Mouse (Mus musculus): ENCODE results near the gene Pgs1. TPM values are rescaled to one million over a fixed set of nuclear protein-coding genes. Genes with fewer than 3 reads are reported as not detected.
A peak's percentile ranks its signal among the peaks of the same experiment; 100 is the strongest.

Gene Pgs1
- total and polyA plus RNA-seq, 3 experiments: 17.9 to 21.8 (median 18.1) TPM

DNA sequence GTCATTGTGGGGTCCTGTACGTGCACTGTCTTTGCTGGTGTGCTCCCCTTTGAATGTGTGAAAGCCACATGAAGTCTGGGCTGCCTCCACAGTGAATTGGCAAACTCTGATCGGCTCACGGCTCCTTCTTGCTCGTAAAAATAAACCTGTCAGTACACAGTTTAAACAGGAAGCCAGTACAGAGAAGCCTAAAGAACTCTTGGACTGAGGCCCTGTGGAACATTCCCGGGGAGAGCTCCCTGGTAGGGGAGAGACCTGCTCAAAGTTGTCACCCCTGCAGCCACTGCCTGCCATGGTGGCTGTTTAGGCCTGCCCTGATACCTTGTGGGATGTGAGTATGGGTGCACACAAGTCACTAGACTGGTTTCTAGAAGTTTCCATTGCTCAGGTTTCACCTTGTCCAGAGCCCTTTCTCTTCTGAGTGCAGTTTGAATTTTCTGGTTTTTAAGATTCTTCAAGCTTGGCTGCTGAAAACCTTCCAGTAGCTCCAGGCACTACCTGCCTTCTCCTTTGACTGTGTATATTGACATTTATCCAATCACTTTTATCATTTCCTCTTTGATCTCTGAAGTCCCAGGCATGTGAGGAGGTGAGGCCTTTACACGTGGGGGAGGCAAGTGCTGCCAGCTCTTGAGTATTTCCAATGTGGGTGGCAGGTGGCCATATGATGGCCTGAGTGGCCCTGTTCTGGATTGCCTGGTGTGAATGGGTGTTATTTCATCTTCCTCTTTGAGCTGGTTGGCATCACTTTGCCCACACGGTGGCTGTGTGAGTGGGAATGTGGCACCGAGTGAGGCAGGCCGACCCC is 8.4 kb downstream of the Pgs1 start:
- DNase-seq: peak in 1 of 2 experiments; percentile 55
- Histone ChIP-seq H3K4me3 (no peak overlapping the region), H3K79me2 (replicated peaks; ENCODE audit: control insufficient read depth, insufficient read depth, low read length) (peaks cover 1% of the 10 kb centered on the region; the same call in 1 of the 2 replicates), H3K36me3 (ENCODE audit: control insufficient read depth, insufficient read depth, low read length) (no peaks in the 10 kb centered on the region; the same call in 1 of the 2 replicates), H3K4me1 (ENCODE audit: control insufficient read depth, insufficient read depth, low read length) (peaks cover 37% of the 10 kb centered on the region), H3K27me3 (ENCODE audit: control insufficient read depth, insufficient read depth, low read length) (no peaks in the 10 kb centered on the region), H3K27ac (peak overlapping the region; percentile 64), H3K9ac (ENCODE audit: low read depth, low read length) (peak overlapping the region; percentile 20; the same call in 1 of the 2 replicates)
- intact Hi-C loops (cut with DNase I): no loop called here
- WGBS: 26% methylated on average over 9 of the region's 9 CpGs
- TF ChIP-seq POLR2A (IDR thresholded peaks at IDR 0.05; ENCODE audit: insufficient read depth, low read depth, low read length) (no peak), EP300 (IDR thresholded peaks at IDR 0.05; ENCODE audit: insufficient read depth, low read depth, low read length) (no peak)

DNA sequence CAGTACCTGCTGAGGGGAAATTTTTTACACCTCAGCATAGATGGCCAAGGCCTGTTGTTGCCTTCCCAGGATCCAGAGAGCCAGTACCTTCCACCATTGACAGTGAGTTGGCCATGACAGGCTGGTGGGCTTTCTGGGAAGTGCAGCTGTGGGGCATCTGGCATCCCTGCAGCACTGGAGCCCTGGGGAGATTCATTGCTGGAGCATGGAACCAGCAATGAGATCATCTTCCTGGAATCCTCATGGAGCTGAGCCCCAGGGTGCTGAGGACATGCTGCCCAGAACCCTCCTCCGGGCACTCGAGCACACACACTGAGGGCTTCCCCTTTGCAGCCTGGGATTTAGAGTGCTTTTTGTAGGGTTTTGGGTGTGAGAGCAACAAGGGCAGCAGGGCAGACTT is 9.2 kb downstream of the Pgs1 start:
- Histone ChIP-seq H3K36me3 (ENCODE audit: control insufficient read depth, insufficient read depth, low read length) (no peaks in the 10 kb centered on the region; the same call in 1 of the 2 replicates), H3K4me3 (no peak overlapping the region), H3K27me3 (ENCODE audit: control insufficient read depth, insufficient read depth, low read length) (no peaks in the 10 kb centered on the region), H3K4me1 (ENCODE audit: control insufficient read depth, insufficient read depth, low read length) (peaks cover 37% of the 10 kb centered on the region), H3K9ac (ENCODE audit: low read depth, low read length) (no peak overlapping the region), H3K79me2 (replicated peaks; ENCODE audit: control insufficient read depth, insufficient read depth, low read length) (peaks cover 1% of the 10 kb centered on the region; the same call in 1 of the 2 replicates), H3K27ac (peak overlapping the region; percentile 7; the same call in 1 of the 2 replicates)
- no peak for DNase-seq
- intact Hi-C loops (cut with DNase I): no loop called here
- TF ChIP-seq EP300 (IDR thresholded peaks at IDR 0.05; ENCODE audit: insufficient read depth, low read depth, low read length): no peak
- TF ChIP-seq CTCF (IDR thresholded peaks at IDR 0.05): no peak
- no peak for TF ChIP-seq POLR2A (IDR thresholded peaks at IDR 0.05; ENCODE audit: insufficient read depth, low read depth, low read length)
- WGBS: 22% methylated on average over 2 of the region's 2 CpGs

DNA sequence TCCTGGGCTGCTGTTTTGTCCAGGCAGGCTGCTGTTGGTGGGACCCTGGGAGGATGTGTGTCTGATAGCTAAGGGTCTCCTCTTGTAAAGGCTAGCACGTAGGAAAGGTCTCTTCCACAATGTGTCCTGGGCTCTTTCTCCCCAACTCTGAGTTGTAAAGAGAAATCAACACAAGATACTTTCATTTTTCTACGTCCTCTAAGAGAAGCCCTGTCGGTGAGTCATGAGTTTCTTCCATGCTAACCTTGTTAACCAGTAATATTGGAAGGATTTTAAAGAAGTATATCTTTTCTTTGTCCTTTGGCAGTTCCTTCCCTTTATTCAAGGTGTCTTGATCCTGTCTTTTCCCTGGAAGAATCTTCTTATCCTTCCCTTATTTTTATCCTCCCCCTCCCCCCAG is 9.6 kb downstream of the Pgs1 start:
- Histone ChIP-seq H3K27ac (no peak overlapping the region; the same call in 1 of the 2 replicates), H3K9ac (ENCODE audit: low read depth, low read length) (no peak overlapping the region)
- TF ChIP-seq EP300 (IDR thresholded peaks at IDR 0.05; ENCODE audit: insufficient read depth, low read depth, low read length) (no peak), CTCF (IDR thresholded peaks at IDR 0.05) (no peak)

DNA sequence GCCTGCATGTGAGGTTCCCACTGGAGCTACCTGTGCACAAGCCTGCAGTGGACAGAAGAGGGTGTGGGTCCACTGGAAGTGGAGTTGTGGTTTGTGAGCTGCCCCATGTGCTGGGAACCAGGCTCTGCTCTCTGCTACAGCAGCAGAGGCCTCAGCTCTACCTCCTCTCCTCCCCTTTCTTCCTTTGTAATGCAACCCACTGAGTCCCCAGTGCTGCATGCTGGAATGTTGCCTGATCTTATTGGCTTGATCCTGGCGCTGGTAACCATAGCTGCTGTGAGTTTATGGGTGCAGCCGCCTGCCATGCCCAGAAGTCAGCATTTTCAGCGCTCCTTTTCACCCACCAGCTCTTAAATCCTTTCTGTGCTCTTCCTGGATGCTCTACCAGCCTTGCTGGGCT is 10.0 kb downstream of the Pgs1 start:
- 77% methylated on average over 3 of the region's 3 CpGs for WGBS
- H3K27ac ChIP-seq: no peak overlapping the region
- intact Hi-C loops (cut with DNase I): no loop called here
- TF ChIP-seq EP300 (IDR thresholded peaks at IDR 0.05; ENCODE audit: insufficient read depth, low read depth, low read length) (no peak), POLR2A (IDR thresholded peaks at IDR 0.05; ENCODE audit: insufficient read depth, low read depth, low read length) (no peak), CTCF (IDR thresholded peaks at IDR 0.05) (no peak)
- DNase-seq: no peak
- H3K79me2 ChIP-seq (replicated peaks; ENCODE audit: control insufficient read depth, insufficient read depth, low read length): peaks cover 1% of the 10 kb centered on the region; the same call in 1 of the 2 replicates
- no peak overlapping the region for H3K4me3 ChIP-seq
- no peaks in the 10 kb centered on the region for H3K27me3 ChIP-seq (ENCODE audit: control insufficient read depth, insufficient read depth, low read length)
- H3K36me3 ChIP-seq (ENCODE audit: control insufficient read depth, insufficient read depth, low read length): peaks cover 2% of the 10 kb centered on the region
- no peak overlapping the region for H3K9ac ChIP-seq (ENCODE audit: low read depth, low read length)
- H3K4me1 ChIP-seq (ENCODE audit: control insufficient read depth, insufficient read depth, low read length): peaks cover 37% of the 10 kb centered on the region

More for the DNA sequence above, 9.6 kb downstream of the Pgs1 start:
- Histone ChIP-seq H3K4me3 (no peak overlapping the region), H3K27me3 (ENCODE audit: control insufficient read depth, insufficient read depth, low read length) (no peaks in the 10 kb centered on the region), H3K4me1 (ENCODE audit: control insufficient read depth, insufficient read depth, low read length) (peaks cover 37% of the 10 kb centered on the region), H3K79me2 (replicated peaks; ENCODE audit: control insufficient read depth, insufficient read depth, low read length) (peaks cover 1% of the 10 kb centered on the region; the same call in 1 of the 2 replicates), H3K36me3 (ENCODE audit: control insufficient read depth, insufficient read depth, low read length) (peaks cover 2% of the 10 kb centered on the region)
- no peak for DNase-seq
- WGBS: 54% methylated on average over 3 of the region's 3 CpGs
- intact Hi-C loops (cut with DNase I): no loop called here

DNA sequence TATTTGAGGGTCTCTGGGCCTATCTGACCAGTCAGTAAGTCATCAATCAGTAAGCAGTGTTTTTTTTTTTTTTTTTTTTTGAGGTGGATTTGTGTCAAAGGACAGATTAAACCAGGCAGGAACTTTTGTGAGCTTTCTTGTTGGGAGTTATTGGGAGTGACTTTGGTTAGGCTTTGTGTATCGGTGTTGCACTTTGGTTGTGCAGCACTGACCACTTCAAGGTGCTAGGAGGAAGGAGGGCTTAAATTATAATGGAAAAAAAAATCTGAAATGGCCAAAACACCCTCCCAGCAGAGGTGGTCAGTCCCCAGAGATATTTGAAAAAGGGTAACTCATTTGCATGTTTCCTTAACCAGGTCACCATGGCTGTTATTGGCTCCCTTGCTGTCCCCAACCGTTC is 11.0 kb downstream of the Pgs1 start:
- DNase-seq: no peak
- Histone ChIP-seq H3K9ac (ENCODE audit: low read depth, low read length) (no peak overlapping the region), H3K27me3 (ENCODE audit: control insufficient read depth, insufficient read depth, low read length) (no peaks in the 10 kb centered on the region)

DNA sequence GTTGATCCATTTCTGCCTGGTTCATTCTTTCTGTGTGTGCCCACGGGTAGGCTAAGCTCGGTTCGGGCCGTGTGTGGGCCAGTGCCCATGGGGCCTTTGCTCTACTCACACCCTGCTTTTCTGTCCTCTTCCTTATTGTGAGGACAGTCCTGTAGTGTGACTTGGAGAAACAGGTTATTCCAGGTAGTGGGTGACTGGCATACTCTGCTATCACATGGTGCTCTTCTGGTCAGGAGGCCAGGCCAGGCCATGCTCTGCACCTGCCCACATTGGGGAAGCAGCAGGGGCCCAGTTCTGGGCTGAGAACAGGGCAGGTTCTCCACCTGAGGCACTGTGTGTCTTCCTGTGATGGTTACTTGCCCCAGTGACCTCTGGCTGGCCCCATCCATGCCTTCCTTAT is 12.3 kb downstream of the Pgs1 start:
- Histone ChIP-seq H3K36me3 (ENCODE audit: control insufficient read depth, insufficient read depth, low read length) (peaks cover 2% of the 10 kb centered on the region), H3K79me2 (replicated peaks; ENCODE audit: control insufficient read depth, insufficient read depth, low read length) (peaks cover under 1% of the 10 kb centered on the region; the same call in 1 of the 2 replicates), H3K4me3 (no peak overlapping the region), H3K4me1 (ENCODE audit: control insufficient read depth, insufficient read depth, low read length) (peaks cover 23% of the 10 kb centered on the region), H3K9ac (ENCODE audit: low read depth, low read length) (no peak overlapping the region), H3K27me3 (ENCODE audit: control insufficient read depth, insufficient read depth, low read length) (no peaks in the 10 kb centered on the region), H3K27ac (no peak overlapping the region)
- WGBS: 90% methylated on average over 4 of the region's 4 CpGs
- TF ChIP-seq EP300 (IDR thresholded peaks at IDR 0.05; ENCODE audit: insufficient read depth, low read depth, low read length) (no peak), CTCF (IDR thresholded peaks at IDR 0.05) (no peak), POLR2A (IDR thresholded peaks at IDR 0.05; ENCODE audit: insufficient read depth, low read depth, low read length) (no peak)
- DNase-seq: no peak
- intact Hi-C loops (cut with DNase I): no loop called here

More for the DNA sequence above, 11.0 kb downstream of the Pgs1 start:
- intact Hi-C loops (cut with DNase I): no loop called here
- Histone ChIP-seq H3K27ac (no peak overlapping the region), H3K4me1 (ENCODE audit: control insufficient read depth, insufficient read depth, low read length) (peaks cover 34% of the 10 kb centered on the region), H3K79me2 (replicated peaks; ENCODE audit: control insufficient read depth, insufficient read depth, low read length) (peaks cover 1% of the 10 kb centered on the region; the same call in 1 of the 2 replicates), H3K36me3 (ENCODE audit: control insufficient read depth, insufficient read depth, low read length) (peaks cover 2% of the 10 kb centered on the region), H3K4me3 (no peak overlapping the region)
- TF ChIP-seq CTCF (IDR thresholded peaks at IDR 0.05): no peak
- TF ChIP-seq EP300 (IDR thresholded peaks at IDR 0.05; ENCODE audit: insufficient read depth, low read depth, low read length): no peak
- TF ChIP-seq POLR2A (IDR thresholded peaks at IDR 0.05; ENCODE audit: insufficient read depth, low read depth, low read length): no peak
- 89% methylated on average over 2 of the region's 2 CpGs for WGBS
